Mouse (Mus musculus): Measurements from ENCODE around the gene Gpr137.

DNA sequence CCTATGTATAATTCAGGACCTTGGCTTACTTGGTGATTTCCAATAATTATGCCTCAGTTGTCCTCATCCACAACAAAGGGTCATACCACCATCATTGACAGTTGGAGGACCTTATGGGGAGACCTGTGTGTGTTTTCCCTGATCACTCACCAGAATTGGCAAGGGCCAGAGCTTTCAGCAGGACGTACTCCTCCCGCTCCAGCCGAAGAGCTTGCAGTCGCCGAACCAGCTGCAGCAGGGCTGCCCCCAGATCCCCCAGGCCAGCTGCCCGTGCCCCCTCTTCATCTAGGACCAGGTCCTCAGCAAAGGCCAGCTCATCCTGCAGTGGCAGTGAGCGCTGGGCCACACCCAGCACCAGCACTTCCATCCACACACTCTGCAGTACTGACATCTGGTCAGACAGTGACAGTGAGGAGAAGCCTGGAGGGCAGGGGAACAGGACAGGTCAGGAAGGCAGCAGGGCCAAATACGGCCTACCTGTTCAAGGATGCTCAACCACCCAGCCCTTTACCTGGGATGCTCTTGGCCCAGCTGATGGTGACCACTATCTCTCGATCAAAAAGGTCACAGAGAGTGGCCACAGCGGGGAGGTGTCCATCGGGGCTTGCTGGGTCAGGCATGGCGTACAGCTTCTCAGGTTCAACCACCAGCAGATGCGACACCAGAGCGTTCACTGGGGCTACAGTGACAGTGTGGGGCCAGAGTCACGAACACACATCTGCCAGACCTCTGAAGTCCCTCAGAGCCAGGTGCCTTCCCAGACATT, 29.9 kb downstream of the Gpr137 start:
- TF ChIP-seq CTCF (IDR thresholded peaks at IDR 0.05; ENCODE audit: extremely low read depth, insufficient read length, insufficient replicate concordance, low read depth, low read length) (no peak), POLR2A (IDR thresholded peaks at IDR 0.05; ENCODE audit: low read depth, low read length) (no peak)
